Mouse (Mus musculus) intestine, embryonic 16.5 days (tissue): ENCODE results near the gene Carmil1. TPM values are rescaled to one million over a fixed set of nuclear protein-coding genes. Genes with fewer than 3 reads are reported as not detected.

Experiments used
- ATAC-seq: fragments of 200-750 bp; cut with Nextera tagmentation; 2 replicates; pipeline ENCODE4 v1.8.0; 2017; ENCODE audit warnings: moderate TSS enrichment, moderate library complexity
- H3K27ac ChIP-seq: fragments of 300-500 bp; sonication (generic); 2 replicates; pipeline ENCODE4 v1.5.1; 2014; ENCODE audit warnings: mild to moderate bottlenecking, low read length
- H3K27me3 ChIP-seq: fragments of 300-500 bp; sonication (generic); replicated peaks from 2 replicates; pipeline ENCODE4 v1.6.1; 2014; ENCODE audit warnings: low read length, control low read depth, mixed read lengths; ENCODE audit not compliant: control insufficient read depth, insufficient read depth
- H3K36me3 ChIP-seq: fragments of 300-500 bp; sonication (generic); 2 replicates; pipeline ENCODE4 v1.6.1; 2014; ENCODE audit warnings: low read length, control low read depth; ENCODE audit not compliant: control insufficient read depth, insufficient read depth
- H3K4me1 ChIP-seq: fragments of 300-500 bp; sonication (generic); 2 replicates; pipeline ENCODE4 v1.6.1; 2014; ENCODE audit warnings: low read length, control low read depth, mixed read lengths; ENCODE audit not compliant: control insufficient read depth, insufficient read depth
- H3K4me2 ChIP-seq: fragments of 300-500 bp; sonication (generic); 2 replicates; pipeline ENCODE4 v1.6.1; 2014; ENCODE audit warnings: low read depth, low read length, control low read depth
- H3K4me3 ChIP-seq: fragments of 300-500 bp; sonication (generic); 2 replicates; pipeline ENCODE4 v1.5.1; 2014; ENCODE audit warnings: mild to moderate bottlenecking, low read length
- H3K9ac ChIP-seq: fragments of 300-500 bp; sonication (generic); 2 replicates; pipeline ENCODE4 v1.6.1; 2014; ENCODE audit warnings: low read depth, low read length
- H3K9me3 ChIP-seq: fragments of 300-500 bp; sonication (generic); 2 replicates; pipeline ENCODE4 v1.6.1; 2016; ENCODE audit warnings: low read length, control low read depth; ENCODE audit not compliant: control insufficient read depth
- WGBS: fragments of 180-500 bp; shearing (Covaris S2); extraction: QIAGEN DNeasy Blood & Tissue Kit; methylation state at CpG from one replicate; pipeline ENCODE4 v1.1.7; 2014; 5-methylcytosine and 5-hydroxymethylcytosine counted together
- polyA plus RNA-seq: library from polyadenylated mRNA; unstranded; fragments of >200 nt; fragmentation: Nextera tagmentation; extraction: Ambion mirVana; gene quantifications from 2 replicates; pipeline ENCODE4 v1.2.1, GENCODE M21; 2015

Gene Carmil1
- polyA plus RNA-seq, 1 experiment from 2014 or later = 33.1 TPM

- no peak overlapping the region for H3K4me3 ChIP-seq
- no peaks in the 10 kb centered on the region for H3K27me3 ChIP-seq
- H3K27ac ChIP-seq = no peak overlapping the region
- no peak overlapping the region for H3K4me2 ChIP-seq
- H3K4me1 ChIP-seq = 0 out of 2 replicates have a peak, but pooled peaks cover 7% of the 10 kb centered on the region
- no peak overlapping the region for H3K9ac ChIP-seq
- WGBS = 81% methylated on average over 10 of the region's 10 CpGs
- no peak for ATAC-seq
- H3K36me3 ChIP-seq = peaks cover 3% of the 10 kb centered on the region; the same call in 1 of the 2 replicates
- no peaks in the 10 kb centered on the region for H3K9me3 ChIP-seq
These were observed 48.7 kb downstream of the Carmil1 start for GRCm38 (mm10) chr13:24231746-24232483.

DNA sequence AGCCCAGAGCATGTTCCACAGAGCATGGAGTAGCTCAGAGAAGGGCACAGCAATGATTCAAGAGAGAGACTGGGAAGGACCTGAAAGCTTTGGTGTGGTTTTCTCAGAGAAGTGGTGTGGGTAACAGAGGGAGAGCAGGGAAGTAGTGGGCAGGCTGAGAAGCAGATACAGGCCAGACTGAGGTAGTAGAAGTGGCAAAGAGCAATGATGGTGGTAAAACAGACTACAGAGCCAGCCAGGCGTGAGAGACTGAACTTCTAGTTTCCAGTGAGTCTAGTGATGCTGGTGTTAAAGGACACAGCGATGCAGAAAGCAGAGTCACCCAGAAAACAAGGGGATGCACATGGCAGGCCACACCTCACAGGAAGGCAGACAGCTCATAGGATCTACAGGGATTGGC, 49.4 kb downstream of the Carmil1 start:
- Histone ChIP-seq H3K9ac (no peak overlapping the region), H3K4me2 (no peak overlapping the region), H3K27me3 (no peaks in the 10 kb centered on the region), H3K4me1 (0 out of 2 replicates have a peak, but pooled peaks cover 7% of the 10 kb centered on the region), H3K4me3 (no peak overlapping the region), H3K9me3 (peaks cover 4% of the 10 kb centered on the region; the same call in 1 of the 2 replicates), H3K27ac (no peak overlapping the region), H3K36me3 (peaks cover 3% of the 10 kb centered on the region; the same call in 1 of the 2 replicates)
- no peak for ATAC-seq
- WGBS = 92% methylated on average over 2 of the region's 2 CpGs

- WGBS = 74% methylated on average over 4 of the region's 4 CpGs
- H3K27me3 ChIP-seq = no peaks in the 10 kb centered on the region
- H3K4me1 ChIP-seq = 0 out of 2 replicates have a peak, but pooled peaks cover 7% of the 10 kb centered on the region
- H3K27ac ChIP-seq = no peak overlapping the region
- no peak overlapping the region for H3K4me2 ChIP-seq
- H3K9me3 ChIP-seq = peaks cover 5% of the 10 kb centered on the region; the same call in 1 of the 2 replicates
- no peak overlapping the region for H3K4me3 ChIP-seq
- H3K36me3 ChIP-seq = peaks cover 3% of the 10 kb centered on the region; the same call in 1 of the 2 replicates
- ATAC-seq = no peak
- H3K9ac ChIP-seq = no peak overlapping the region
These were observed 50.0 kb downstream of the Carmil1 start for GRCm38 (mm10) chr13:24230541-24231095.

GRCm38 (mm10) chr13:24223425-24224201, 57.0 kb downstream of the Carmil1 start:
- H3K4me3 ChIP-seq = no peak overlapping the region
- H3K36me3 ChIP-seq = no peaks in the 10 kb centered on the region
- no peak overlapping the region for H3K9ac ChIP-seq
- WGBS = 73% methylated on average over 8 of the region's 8 CpGs
- H3K9me3 ChIP-seq = peaks cover 5% of the 10 kb centered on the region; the same call in 1 of the 2 replicates
- no peak for ATAC-seq
- H3K4me2 ChIP-seq = no peak overlapping the region
- H3K4me1 ChIP-seq = no peaks in the 10 kb centered on the region
- H3K27me3 ChIP-seq = no peaks in the 10 kb centered on the region
- H3K27ac ChIP-seq = no peak overlapping the region

DNA sequence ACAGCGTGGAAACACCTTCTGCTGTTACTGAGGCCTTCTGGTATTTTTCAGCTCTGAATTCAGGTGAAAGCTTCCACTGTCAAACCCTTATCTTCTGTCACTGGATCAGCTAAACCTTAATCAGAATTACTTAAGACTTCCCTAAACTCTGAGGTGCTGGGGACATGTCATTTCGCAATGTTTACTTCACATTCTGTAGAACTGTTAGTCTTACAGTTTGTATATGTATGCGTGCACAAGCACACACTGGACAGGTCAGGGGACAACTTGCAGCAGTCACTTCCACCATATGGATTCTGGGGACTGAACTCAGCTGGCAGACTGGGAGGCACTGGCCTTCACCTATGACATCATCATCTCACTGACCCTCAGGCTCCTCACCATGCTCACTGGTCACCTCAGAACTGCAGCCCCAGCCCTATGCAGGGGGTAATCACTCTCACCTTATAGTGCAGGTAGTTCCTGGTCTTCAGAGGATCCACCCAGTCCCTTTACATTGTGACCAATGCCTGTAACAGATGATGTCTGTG, 60.1 kb downstream of the Carmil1 start:
- Histone ChIP-seq H3K4me3 (no peak overlapping the region), H3K27me3 (no peaks in the 10 kb centered on the region), H3K27ac (no peak overlapping the region), H3K4me2 (no peak overlapping the region), H3K36me3 (no peaks in the 10 kb centered on the region), H3K9ac (no peak overlapping the region), H3K9me3 (no peaks in the 10 kb centered on the region), H3K4me1 (no peaks in the 10 kb centered on the region)
- no peak for ATAC-seq
- WGBS = 76% methylated on average over 3 of the region's 3 CpGs

DNA sequence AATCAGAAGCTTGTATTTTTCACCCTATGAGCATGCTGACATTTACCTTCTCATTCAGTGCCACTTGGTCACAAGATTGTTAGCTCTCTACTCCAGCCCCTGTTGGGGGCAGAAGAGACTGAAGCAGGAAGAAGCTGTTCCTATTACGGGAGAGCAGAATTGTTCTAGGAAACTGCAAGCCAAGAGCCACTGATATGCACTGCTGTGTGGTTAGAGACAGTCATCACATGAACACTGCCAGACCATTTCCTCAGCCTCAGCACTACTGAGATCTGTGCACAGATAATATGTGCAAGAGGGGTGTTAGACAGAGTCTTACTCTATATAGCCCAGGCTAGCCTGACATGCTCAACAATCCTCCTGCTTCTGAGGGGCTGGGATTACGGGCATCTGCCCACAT, 69.4 kb downstream of the Carmil1 start:
- H3K9ac ChIP-seq = no peak overlapping the region
- no peaks in the 10 kb centered on the region for H3K36me3 ChIP-seq
- no peak for ATAC-seq
- 49% methylated on average over 2 of the region's 2 CpGs for WGBS
- no peak overlapping the region for H3K4me2 ChIP-seq
- H3K4me1 ChIP-seq = no peaks in the 10 kb centered on the region
- H3K4me3 ChIP-seq = no peak overlapping the region
- no peaks in the 10 kb centered on the region for H3K9me3 ChIP-seq
- no peak overlapping the region for H3K27ac ChIP-seq
- no peaks in the 10 kb centered on the region for H3K27me3 ChIP-seq

- H3K4me1 ChIP-seq = no peaks in the 10 kb centered on the region
- H3K36me3 ChIP-seq = no peaks in the 10 kb centered on the region
- H3K9ac ChIP-seq = no peak overlapping the region
- H3K4me2 ChIP-seq = no peak overlapping the region
- no peak overlapping the region for H3K4me3 ChIP-seq
- H3K27me3 ChIP-seq = no peaks in the 10 kb centered on the region
- WGBS = 63% methylated on average over 6 of the region's 6 CpGs
- no peak overlapping the region for H3K27ac ChIP-seq
- no peak for ATAC-seq
- H3K9me3 ChIP-seq = no peaks in the 10 kb centered on the region
These were observed 74.5 kb downstream of the Carmil1 start for GRCm38 (mm10) chr13:24206097-24206496.

- Histone ChIP-seq H3K36me3 (no peaks in the 10 kb centered on the region), H3K27ac (no peak overlapping the region), H3K27me3 (no peaks in the 10 kb centered on the region), H3K9me3 (no peaks in the 10 kb centered on the region), H3K4me2 (no peak overlapping the region), H3K4me1 (peaks cover 7% of the 10 kb centered on the region), H3K9ac (no peak overlapping the region), H3K4me3 (no peak overlapping the region)
- no peak for ATAC-seq
- WGBS = 81% methylated on average over 6 of the region's 6 CpGs
These were observed 78.3 kb downstream of the Carmil1 start for GRCm38 (mm10) chr13:24202314-24202713.
